Mouse (Mus musculus): ENCODE results near the gene Med14. TPM values are rescaled to one million over a fixed set of nuclear protein-coding genes. Genes with fewer than 3 reads are reported as not detected.
A peak's percentile ranks its signal among the peaks of the same experiment; 100 is the strongest.

The Med14 gene
- total RNA-seq (2021) (10 to 100 TPM; 19.6 to 24.1 TPM), polyA plus RNA-seq (2012; rRNA removed) (5.9 and 6.8 TPM in 2 replicates)
- long read RNA-seq, full-length matches to known transcripts: 1 of 10 reads
- long read RNA-seq, partial matches to known transcripts: 2 of 10 reads
- long read RNA-seq, other reads (novel, unspliced or antisense): 7 of 10 reads

- DNase-seq: peak; percentile 93
These were observed at the start of gene Med14 for GRCm38 (mm10) chrX:12761626-12762333. TSS of gene Med14 (minus strand) at chrX:12762073.

GRCm38 (mm10) chrX:12800559-12800958 is 38.7 kb upstream of the Med14 start:
- DNase-seq: no peak

DNA sequence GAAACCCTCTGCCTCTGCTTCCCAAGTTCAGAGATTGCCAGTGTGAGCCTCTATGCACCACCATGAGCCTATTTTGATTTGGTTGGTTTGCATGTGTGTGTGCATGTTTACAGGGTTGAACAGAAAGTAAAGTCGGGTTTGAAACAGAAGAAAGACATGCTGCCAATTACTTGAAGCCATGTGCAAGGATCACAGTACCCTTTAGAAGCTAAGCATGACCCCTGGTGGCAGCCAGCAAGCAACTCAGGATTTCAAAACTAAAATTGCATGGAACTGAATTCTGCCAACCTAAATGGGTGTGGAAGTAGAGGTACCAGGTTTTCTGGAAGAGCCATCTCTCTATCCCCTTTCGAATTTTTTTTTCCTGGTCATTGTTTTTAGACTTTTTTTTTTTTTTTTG is 33.0 kb upstream of the Med14 start:
- peak; percentile 27 for DNase-seq

DNA sequence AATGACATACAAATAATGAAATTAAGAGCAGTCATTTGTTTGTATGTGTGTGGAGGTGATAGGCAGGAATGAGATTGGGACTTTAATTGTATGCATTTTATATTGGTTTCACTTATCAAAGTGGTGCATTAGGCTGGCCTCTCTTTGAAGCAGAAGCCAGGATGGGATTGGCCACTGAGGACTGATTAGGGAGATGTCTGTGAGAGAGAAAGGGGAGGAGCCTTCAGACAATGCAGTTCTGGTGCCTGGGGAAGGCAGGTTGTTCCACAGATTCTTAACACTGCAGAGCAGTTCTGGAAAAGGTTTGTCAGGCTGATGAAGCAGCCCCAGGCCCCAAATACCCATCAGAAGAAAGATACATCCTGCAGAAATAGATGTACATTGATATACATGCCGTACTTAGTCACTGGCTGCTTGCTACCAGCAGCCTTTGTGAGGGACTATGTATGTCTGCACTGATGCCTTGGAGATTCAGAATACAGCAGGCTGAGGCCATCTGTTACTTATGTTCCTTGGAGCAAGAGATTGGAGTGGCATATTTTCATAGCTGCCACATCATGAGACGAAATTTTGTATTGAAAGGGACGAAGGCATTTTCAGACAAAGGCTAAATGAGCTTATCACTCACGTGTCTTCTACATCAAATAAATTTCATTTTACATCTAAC is 29.9 kb upstream of the Med14 start:
- no peak for DNase-seq

GRCm38 (mm10) chrX:12773236-12773635 is 11.4 kb upstream of the Med14 start:
- no peak for DNase-seq

GRCm38 (mm10) chrX:12771561-12771960 is 9.7 kb upstream of the Med14 start:
- peak; percentile 16 for DNase-seq

DNA sequence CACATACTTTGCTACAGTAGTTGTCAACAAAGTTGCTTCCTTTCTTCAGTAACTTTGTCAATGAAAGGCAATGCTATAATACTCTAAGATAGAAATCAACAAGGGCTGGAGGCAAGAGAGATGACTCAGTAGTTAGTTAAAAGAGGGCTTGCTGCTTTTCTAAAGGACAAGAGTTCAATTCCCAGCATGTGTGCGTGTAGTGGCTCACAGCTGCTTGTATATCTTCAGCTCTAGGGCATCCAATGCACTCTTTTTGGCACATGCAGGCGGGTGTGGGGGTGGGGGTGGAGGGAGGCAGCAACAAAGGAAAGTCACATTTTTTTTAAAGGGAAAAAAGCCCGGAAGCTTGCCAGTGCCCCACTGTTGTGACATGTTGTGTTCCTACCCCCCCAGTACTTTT is 6.7 kb upstream of the Med14 start:
- DNase-seq: no peak

- DNase-seq: no peak
These were observed 5.1 kb upstream of the Med14 start for GRCm38 (mm10) chrX:12766846-12767564.

DNA sequence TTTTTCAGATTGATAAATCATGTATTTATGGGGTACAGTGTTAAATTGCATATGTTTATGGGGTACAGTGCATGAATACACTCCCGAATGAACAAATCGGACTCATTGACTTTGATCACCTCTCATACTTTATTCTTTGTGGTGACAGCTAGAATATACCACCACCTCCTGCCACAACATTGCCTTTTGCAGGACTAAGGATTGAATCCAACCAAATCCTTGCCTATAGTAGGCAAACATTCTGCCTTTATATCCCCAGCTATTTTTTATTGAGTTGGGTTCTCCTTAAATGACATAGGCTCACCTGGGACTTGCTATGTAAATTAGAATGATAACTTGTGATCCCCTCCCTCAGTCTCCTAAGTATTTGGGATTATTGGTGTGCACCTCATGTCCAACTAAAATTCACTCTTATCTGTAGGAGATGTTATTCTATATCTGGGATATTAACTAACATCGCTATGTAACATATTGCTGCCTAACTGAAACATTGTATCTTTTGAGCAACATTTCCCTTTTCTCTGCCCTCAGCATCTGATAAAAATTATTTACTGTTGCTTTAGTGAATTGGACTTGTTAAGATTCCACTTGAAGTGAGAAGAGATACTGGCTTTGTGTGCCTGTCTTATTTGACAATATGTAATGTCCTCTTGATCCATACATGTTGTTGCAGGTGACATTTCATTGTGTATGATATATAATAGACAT is 1.4 kb upstream of the Med14 start:
- no peak for DNase-seq

DNA sequence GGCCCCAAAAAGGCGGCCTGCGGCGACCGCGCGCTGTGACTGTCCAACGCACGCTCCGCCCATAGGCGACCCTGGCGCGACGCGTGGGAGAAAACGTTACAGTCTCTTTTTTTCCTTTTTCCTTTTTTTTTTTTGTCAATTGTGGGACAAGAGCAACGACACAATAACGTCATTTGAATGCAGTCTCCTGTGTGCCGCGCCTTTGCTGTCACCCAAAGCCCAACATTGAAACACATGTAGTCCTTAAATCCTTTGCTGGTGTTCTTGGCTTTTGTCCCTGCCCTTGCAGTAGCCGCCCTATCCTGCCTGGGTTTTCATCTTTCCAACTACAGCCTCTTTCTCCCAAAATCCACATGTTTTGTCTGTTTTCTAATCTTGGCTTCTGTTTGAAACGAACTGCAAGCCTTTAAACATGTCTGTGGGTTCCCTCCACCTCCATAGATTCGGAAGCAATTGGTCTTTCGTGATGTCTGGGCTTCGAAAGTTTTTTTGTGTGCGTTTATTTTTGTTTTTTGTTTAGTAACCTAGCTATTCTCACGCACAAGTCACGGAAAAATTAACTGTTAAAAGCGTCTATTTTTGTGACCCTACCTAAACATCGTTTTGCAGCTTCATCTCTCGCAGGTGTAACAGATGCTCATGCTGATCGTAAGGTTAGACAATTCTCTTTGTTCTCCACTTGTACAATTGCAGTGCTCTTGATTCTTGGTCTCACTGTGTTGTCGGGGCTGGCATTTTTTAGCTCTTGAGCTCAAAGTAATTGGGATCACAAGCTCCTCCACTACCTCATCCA is 657 bp upstream of the Med14 start:
- DNase-seq: no peak

DNA sequence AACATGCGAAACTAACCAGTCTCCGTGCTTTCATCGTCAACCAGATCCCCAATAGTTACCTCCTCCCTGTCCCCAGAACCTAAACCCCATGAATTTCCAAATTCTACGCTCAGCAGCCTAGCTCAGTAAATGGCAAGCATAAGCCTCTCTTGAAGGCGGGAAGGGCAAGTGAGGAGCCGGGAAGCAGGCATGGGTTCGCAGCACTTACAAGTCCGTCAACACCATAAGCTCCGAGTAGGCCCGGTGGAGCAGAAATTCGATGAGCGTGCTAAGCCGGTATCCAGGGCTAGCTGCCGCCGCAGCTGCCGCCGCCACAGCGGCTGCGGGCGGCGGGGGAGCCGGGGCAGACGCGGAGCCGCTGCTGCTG is 631 bp downstream of the Med14 start:
- DNase-seq: no peak

- no peak for DNase-seq
These were observed 1.4 kb downstream of the Med14 start for GRCm38 (mm10) chrX:12760501-12760900.

- no peak for DNase-seq
These were observed 2.2 kb downstream of the Med14 start for GRCm38 (mm10) chrX:12759625-12760024.

- no peak for DNase-seq
These were observed 14.0 kb downstream of the Med14 start for GRCm38 (mm10) chrX:12747886-12748285.

- no peak for DNase-seq
These were observed 15.1 kb downstream of the Med14 start for GRCm38 (mm10) chrX:12746729-12747128.

DNA sequence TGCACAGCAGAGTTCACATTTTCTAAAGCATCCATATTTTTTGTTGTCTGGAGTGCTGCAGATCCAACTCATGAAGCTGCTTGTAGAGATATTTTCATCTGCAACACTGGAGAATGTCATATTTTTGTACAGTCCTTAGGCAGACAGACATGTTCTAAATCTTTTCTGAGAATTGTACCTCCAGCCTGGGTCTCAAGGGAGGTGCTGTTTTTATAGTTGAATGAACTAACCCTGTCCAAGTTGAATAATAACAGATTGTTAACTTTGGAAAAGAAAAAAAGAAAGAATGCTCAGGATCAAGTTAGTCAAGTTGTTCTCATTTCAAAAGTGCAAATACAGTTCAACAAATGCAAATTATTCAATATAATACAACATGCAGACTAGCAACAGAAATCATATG is 21.5 kb downstream of the Med14 start:
- no peak for DNase-seq

DNA sequence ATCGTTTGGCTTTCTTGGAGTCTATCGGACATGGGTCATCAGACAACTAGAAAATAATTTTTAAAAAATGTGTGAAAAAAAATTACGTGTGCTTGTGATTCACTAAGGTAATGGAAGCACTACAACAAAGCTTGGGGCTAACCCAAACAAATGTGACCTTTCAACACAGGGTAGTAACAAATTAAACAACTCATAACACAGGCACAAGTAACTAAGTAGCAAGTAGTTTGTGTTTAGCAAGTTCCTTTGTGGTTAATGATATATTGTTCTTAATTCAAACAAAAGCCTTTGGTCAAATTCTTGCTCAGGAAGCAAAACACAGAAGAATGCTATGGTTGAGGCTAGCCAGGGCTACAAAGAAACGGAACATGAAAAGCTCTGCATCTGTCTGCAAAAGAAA is 45.8 kb downstream of the Med14 start:
- no peak for DNase-seq

DNA sequence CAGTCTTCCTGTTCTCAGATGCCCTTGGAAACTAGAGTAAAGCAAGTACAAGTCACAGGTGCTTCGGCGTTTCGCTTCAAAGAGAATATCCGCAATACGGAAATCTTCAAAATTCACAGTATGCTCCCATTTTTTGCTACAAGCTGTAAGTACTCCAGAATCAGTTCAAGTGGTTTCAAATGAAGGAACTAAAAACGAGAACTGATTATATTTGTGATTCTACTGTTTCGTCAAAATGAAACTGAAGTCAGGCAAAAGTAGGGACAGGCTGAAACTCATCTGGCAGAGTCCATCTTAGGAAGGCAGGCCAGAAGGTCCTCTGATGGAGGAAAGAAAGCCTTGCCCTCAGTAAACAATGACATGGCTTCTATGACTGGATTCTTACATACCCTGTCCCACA is 48.1 kb downstream of the Med14 start:
- DNase-seq: no peak

DNA sequence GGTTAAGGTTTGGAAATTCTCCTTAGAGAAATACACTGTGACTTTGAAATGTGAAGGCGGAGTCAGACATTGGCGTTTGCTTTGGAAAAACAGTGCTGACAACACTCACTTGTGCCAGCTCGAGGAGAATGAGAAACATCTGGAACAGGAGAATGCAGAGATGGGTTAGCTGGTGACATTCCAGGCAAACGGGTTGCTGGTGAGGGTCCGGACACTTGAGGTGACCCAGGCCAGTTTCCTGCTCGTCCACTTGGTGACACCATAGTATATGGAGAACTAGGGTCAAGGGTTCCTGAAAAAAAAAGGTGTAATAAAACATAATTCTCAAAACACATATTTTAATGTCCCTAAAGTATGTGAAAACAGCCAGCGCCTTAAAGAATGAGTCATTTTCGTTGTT is 75.0 kb downstream of the Med14 start:
- DNase-seq: no peak

- no peak for DNase-seq
These were observed 75.8 kb downstream of the Med14 start for GRCm38 (mm10) chrX:12686071-12686470.

- DNase-seq: peak; percentile 53
These were observed 84.5 kb downstream of the Med14 start for GRCm38 (mm10) chrX:12677396-12677795.

Measured in adrenal gland, adult 2 months (tissue).